Comparison of ENCODE assay signal across 8 mouse cellular contexts in genomic region chr16:20715976-20716840, GRCm38 (mm10). TPM values are rescaled to one million over a fixed set of nuclear protein-coding genes. Genes with fewer than 3 reads are reported as not detected.
DNase-seq lines count a peak whose midpoint lies in the region; ATAC-seq and TF ChIP-seq lines count a peak whose summit lies in the region.

No protein-coding gene starts in this region.

- peak overlapping the region; percentile 96 for H3K4me2 ChIP-seq in heart, embryonic 14.5 days (ENCODE audit: low read length)
- H3K4me2 ChIP-seq in liver, embryonic 15.5 days: peak overlapping the region; percentile 100
- H3K4me2 ChIP-seq in neural tube, embryonic 12.5 days (replicated peaks): peak overlapping the region; percentile 86

- H3K9ac ChIP-seq in heart, embryonic 14.5 days (ENCODE audit: low read length): peak overlapping the region; percentile 81
- H3K9ac ChIP-seq in liver, embryonic 15.5 days: peak overlapping the region; percentile 74
- H3K9ac ChIP-seq in neural tube, embryonic 12.5 days: peak overlapping the region; percentile 76

- H3K9me3 ChIP-seq in heart, embryonic 14.5 days (ENCODE audit: control insufficient read depth, low read length): no peaks in the 10 kb centered on the region
- H3K9me3 ChIP-seq in liver, embryonic 15.5 days (replicated peaks): no peaks in the 10 kb centered on the region
- no peaks in the 10 kb centered on the region for H3K9me3 ChIP-seq in neural tube, embryonic 12.5 days

- H3K36me3 ChIP-seq in heart, embryonic 14.5 days (ENCODE audit: control insufficient read depth, insufficient read depth, low read length): peaks cover 25% of the 10 kb centered on the region
- peaks cover 30% of the 10 kb centered on the region for H3K36me3 ChIP-seq in liver, embryonic 15.5 days (replicated peaks)
- peaks cover 40% of the 10 kb centered on the region for H3K36me3 ChIP-seq in neural tube, embryonic 12.5 days
- H3K36me3 ChIP-seq in testis, adult 2 months (ENCODE audit: control insufficient read depth, insufficient read depth, low read length): no peaks in the 10 kb centered on the region

- H3K4me3 ChIP-seq in heart, embryonic 14.5 days (ENCODE audit: control insufficient read depth in 1 of 2, insufficient read depth in 1 of 2, low read depth in 1 of 2, low read length in 2 of 2): peak overlapping the region; percentile 63 to 64
- H3K4me3 ChIP-seq in liver, embryonic 15.5 days (replicated peaks): peak overlapping the region; percentile 77
- H3K4me3 ChIP-seq in neural tube, embryonic 12.5 days: peak overlapping the region; percentile 58
- peak overlapping the region; percentile 96 for H3K4me3 ChIP-seq in testis, adult 2 months (ENCODE audit: control insufficient read depth, low read depth, low read length)

- 0% methylated on average over 56 of the region's 68 CpGs for WGBS in heart, embryonic 14.5 days
- under 1% methylated on average over 66 of the region's 68 CpGs for WGBS in liver, embryonic 15.5 days (ENCODE audit: insufficient replicate concordance)
- under 1% methylated on average over 66 of the region's 68 CpGs for WGBS in neural tube, embryonic 12.5 days

- DNase-seq in brain, adult 2 months (ENCODE audit: low read depth, low spot score): peak; percentile 86
- DNase-seq in kidney, postnatal 10 days: peak; percentile 91

- H3K27me3 ChIP-seq in heart, embryonic 14.5 days (ENCODE audit: control insufficient read depth, insufficient read depth, low read length): no peaks in the 10 kb centered on the region
- no peaks in the 10 kb centered on the region for H3K27me3 ChIP-seq in liver, embryonic 15.5 days
- H3K27me3 ChIP-seq in neural tube, embryonic 12.5 days (replicated peaks): no peaks in the 10 kb centered on the region
- no peaks in the 10 kb centered on the region for H3K27me3 ChIP-seq in testis, adult 2 months (ENCODE audit: control insufficient read depth, insufficient read depth, low read length)

- peaks cover 17 to 27% of the 10 kb centered on the region in 2 experiments for H3K4me1 ChIP-seq in heart, embryonic 14.5 days (ENCODE audit: control insufficient read depth in 2 of 2, insufficient read depth in 2 of 2, low read length in 2 of 2)
- peaks cover 74% of the 10 kb centered on the region for H3K4me1 ChIP-seq in liver, embryonic 15.5 days (replicated peaks)
- peaks cover 32% of the 10 kb centered on the region for H3K4me1 ChIP-seq in neural tube, embryonic 12.5 days
- H3K4me1 ChIP-seq in testis, adult 2 months (ENCODE audit: control insufficient read depth, insufficient read depth, low read length): peaks cover 11% of the 10 kb centered on the region

- H3K27ac ChIP-seq in heart, embryonic 14.5 days (replicated peaks in 1 of 2; ENCODE audit: control insufficient read depth in 1 of 2, insufficient read depth in 1 of 2, low read depth in 2 of 2, low read length in 2 of 2): peak overlapping the region; percentile 93 to 95
- H3K27ac ChIP-seq in liver, embryonic 15.5 days (replicated peaks): peak overlapping the region; percentile 91
- H3K27ac ChIP-seq in neural tube, embryonic 12.5 days: peak overlapping the region; percentile 74
- H3K27ac ChIP-seq in testis, adult 2 months (ENCODE audit: control insufficient read depth, insufficient read depth, low read depth, low read length): peak overlapping the region; percentile 53

- peak; percentile 37 for ATAC-seq in CD4-positive, CD25-positive, alpha-beta regulatory T cell, adult 4 months
- peak; percentile 48 for ATAC-seq in erythroid progenitor cell, adult 5-6 weeks (replicated peaks; ENCODE audit: low FRiP score, poor library complexity, severe bottlenecking)
- peak; percentile 79 for ATAC-seq in heart, embryonic 14.5 days (ENCODE audit: insufficient number of reproducible peaks, insufficient read depth, low FRiP score, low read depth)
- peak; percentile 63 for ATAC-seq in liver, embryonic 15.5 days (ENCODE audit: insufficient read depth)
- ATAC-seq in neural tube, embryonic 12.5 days (ENCODE audit: low FRiP score, low read depth): peak; percentile 81

- peak; percentile 56 for TF ChIP-seq POLR2A in testis, adult 2 months (IDR thresholded peaks at IDR 0.05; ENCODE audit: control insufficient read depth, low read depth, low read length)

- TF ChIP-seq CTCF in testis, adult 2 months (IDR thresholded peaks at IDR 0.05; ENCODE audit: control insufficient read depth, insufficient read depth, insufficient replicate concordance, low read depth, low read length): no peak

RNA-seq across cellular contexts. Expression of gene Polr2h, which starts 1.3 kb away (rescaled TPM):
- 10 to 100 TPM; 59.3 to 62.4 TPM for polyA plus RNA-seq in CD4-positive, CD25-positive, alpha-beta regulatory T cell, adult 4 months (2017; shearing (Covaris generic))
- 2.9 and 10.5 TPM in 2 replicates for total RNA-seq in erythroid progenitor cell, adult 5-6 weeks (2015; ENCODE audit: low replicate concordance)
- total RNA-seq in erythroid progenitor cell, adult 5-6 weeks (2017; ENCODE audit: low replicate concordance): 5.8 and 11.2 TPM in 2 replicates
- polyA plus RNA-seq in heart, embryonic 14.5 days (2014; fragmentation: Nextera tagmentation; extraction: Ambion mirVana): 53.2 and 58.4 TPM in 2 replicates
- 36.4 and 39.3 TPM in 2 replicates for polyA plus RNA-seq in liver, embryonic 15.5 days (2015; fragmentation: Nextera tagmentation; extraction: Ambion mirVana)
- polyA plus RNA-seq in neural tube, embryonic 12.5 days (2016; fragmentation: Nextera tagmentation; extraction: Ambion mirVana): 85.4 and 85.5 TPM in 2 replicates
- 10.1 and 11.0 TPM in 2 replicates for polyA plus RNA-seq in testis, adult 2 months (2012; rRNA removed)

RNA-seq across cellular contexts. Expression of gene Clcn2, which starts 1.3 kb away (rescaled TPM):
- polyA plus RNA-seq in CD4-positive, CD25-positive, alpha-beta regulatory T cell, adult 4 months (2017; shearing (Covaris generic)): 1 to 10 TPM; 1.4 to 1.7 TPM
- total RNA-seq in erythroid progenitor cell, adult 5-6 weeks (2015; ENCODE audit: low replicate concordance): 11.5 and 21.0 TPM in 2 replicates
- total RNA-seq in erythroid progenitor cell, adult 5-6 weeks (2017; ENCODE audit: low replicate concordance): 9.9 and 10.7 TPM in 2 replicates
- 4.0 and 5.1 TPM in 2 replicates for polyA plus RNA-seq in heart, embryonic 14.5 days (2014; fragmentation: Nextera tagmentation; extraction: Ambion mirVana)
- 9.5 and 13.7 TPM in 2 replicates for polyA plus RNA-seq in liver, embryonic 15.5 days (2015; fragmentation: Nextera tagmentation; extraction: Ambion mirVana)
- 40.8 and 43.3 TPM in 2 replicates for polyA plus RNA-seq in neural tube, embryonic 12.5 days (2016; fragmentation: Nextera tagmentation; extraction: Ambion mirVana)
- polyA plus RNA-seq in testis, adult 2 months (2012; rRNA removed): 68.6 and 77.2 TPM in 2 replicates

RNA-seq across cellular contexts. Expression of gene Chrd, which starts 16.7 kb away (rescaled TPM):
- polyA plus RNA-seq in CD4-positive, CD25-positive, alpha-beta regulatory T cell, adult 4 months (2017; shearing (Covaris generic)): not detected
- total RNA-seq in erythroid progenitor cell, adult 5-6 weeks (2015; ENCODE audit: low replicate concordance): not detected in 2 replicates
- not detected in 2 replicates for total RNA-seq in erythroid progenitor cell, adult 5-6 weeks (2017; ENCODE audit: low replicate concordance)
- 0.67 and 0.70 TPM in 2 replicates for polyA plus RNA-seq in heart, embryonic 14.5 days (2014; fragmentation: Nextera tagmentation; extraction: Ambion mirVana)
- polyA plus RNA-seq in liver, embryonic 15.5 days (2015; fragmentation: Nextera tagmentation; extraction: Ambion mirVana): 0.37 and 0.47 TPM in 2 replicates
- polyA plus RNA-seq in neural tube, embryonic 12.5 days (2016; fragmentation: Nextera tagmentation; extraction: Ambion mirVana): 7.0 and 8.0 TPM in 2 replicates
- polyA plus RNA-seq in testis, adult 2 months (2012; rRNA removed): 1.6 and 2.9 TPM in 2 replicates

RNA-seq across cellular contexts. Expression of gene Thpo, which starts 18.1 kb away (rescaled TPM):
- polyA plus RNA-seq in CD4-positive, CD25-positive, alpha-beta regulatory T cell, adult 4 months (2017; shearing (Covaris generic)): not detected
- not detected in 2 replicates for total RNA-seq in erythroid progenitor cell, adult 5-6 weeks (2015; ENCODE audit: low replicate concordance)
- total RNA-seq in erythroid progenitor cell, adult 5-6 weeks (2017; ENCODE audit: low replicate concordance): not detected in 2 replicates
- polyA plus RNA-seq in heart, embryonic 14.5 days (2014; fragmentation: Nextera tagmentation; extraction: Ambion mirVana): 0.34 TPM in 1 of 2 replicates, not detected in the other
- polyA plus RNA-seq in liver, embryonic 15.5 days (2015; fragmentation: Nextera tagmentation; extraction: Ambion mirVana): 5.0 and 5.6 TPM in 2 replicates
- polyA plus RNA-seq in neural tube, embryonic 12.5 days (2016; fragmentation: Nextera tagmentation; extraction: Ambion mirVana): 1.2 and 1.3 TPM in 2 replicates
- polyA plus RNA-seq in testis, adult 2 months (2012; rRNA removed): 0.22 and 0.53 TPM in 2 replicates

RNA-seq across cellular contexts. Expression of gene Fam131a, which starts 23.2 kb away (rescaled TPM):
- under 1 TPM; 0.34 to 0.59 TPM for polyA plus RNA-seq in CD4-positive, CD25-positive, alpha-beta regulatory T cell, adult 4 months (2017; shearing (Covaris generic))
- not detected in 2 replicates for total RNA-seq in erythroid progenitor cell, adult 5-6 weeks (2015; ENCODE audit: low replicate concordance)
- not detected in 2 replicates for total RNA-seq in erythroid progenitor cell, adult 5-6 weeks (2017; ENCODE audit: low replicate concordance)
- 7.1 and 7.2 TPM in 2 replicates for polyA plus RNA-seq in heart, embryonic 14.5 days (2014; fragmentation: Nextera tagmentation; extraction: Ambion mirVana)
- polyA plus RNA-seq in liver, embryonic 15.5 days (2015; fragmentation: Nextera tagmentation; extraction: Ambion mirVana): 1.3 and 1.8 TPM in 2 replicates
- 20.8 and 24.3 TPM in 2 replicates for polyA plus RNA-seq in neural tube, embryonic 12.5 days (2016; fragmentation: Nextera tagmentation; extraction: Ambion mirVana)
- 102 and 116 TPM in 2 replicates for polyA plus RNA-seq in testis, adult 2 months (2012; rRNA removed)

Comparison
In these comparisons a context has a peak if more than half of its experiments do, and no peak if none do; other contexts are left out.
1. Peak in every context shown above with its lines: DNase-seq, ATAC-seq, H3K4me3 ChIP-seq and H3K27ac ChIP-seq.